4 mouse cellular contexts compared by ENCODE assay signal in genomic region chr2:6089941-6090340, GRCm38 (mm10). TPM values are rescaled to one million over a fixed set of nuclear protein-coding genes. Genes with fewer than 3 reads are reported as not detected.
"Had no signal": no experiment of that assay in that cellular context is flagged by ENCODE, and none has a peak within 500 bp of the region (broad histone marks: within the 10 kb centered on the region; RNA-seq: fewer than 3 reads in every experiment).

No protein-coding gene starts in this region.

RNA-seq across cellular contexts. Expression of gene Proser2, which starts 40.1 kb away (rescaled TPM):
- total RNA-seq: megakaryocyte progenitor cell, adult 5-6 weeks; megakaryocyte-erythroid progenitor cell, adult 5-6 weeks; monocyte, adult 5-6 weeks had no signal
- polyA plus RNA-seq: macrophage had no signal
